Mouse (Mus musculus): ENCODE measurements around the gene Rnf126. TPM values are rescaled to one million over a fixed set of nuclear protein-coding genes. Genes with fewer than 3 reads are reported as not detected.
A peak's percentile ranks its signal among the peaks of the same experiment; 100 is the strongest.

Gene Rnf126
- polyA plus RNA-seq, 1 experiment from 2014 or later = 91.6 TPM

- ATAC-seq = 0 out of 2 replicates have a peak, but pooled peaks have one; percentile 13
- no peaks in the 10 kb centered on the region for H3K36me3 ChIP-seq
- no peak overlapping the region for H3K9ac ChIP-seq
- no peak overlapping the region for H3K27ac ChIP-seq
- H3K9me3 ChIP-seq = no peaks in the 10 kb centered on the region
- peaks cover 48% of the 10 kb centered on the region for H3K4me1 ChIP-seq (replicated peaks)
- H3K4me2 ChIP-seq (replicated peaks) = 0 out of 2 replicates have a peak overlapping the region, but pooled peaks have one; percentile 12
- 46% methylated on average over 11 of the region's 11 CpGs for WGBS
- H3K4me3 ChIP-seq (replicated peaks) = no peak overlapping the region
- H3K27me3 ChIP-seq (replicated peaks) = no peaks in the 10 kb centered on the region
Observed at GRCm38 (mm10) chr10:79802331-79802971, 35.7 kb upstream of the Rnf126 start.

DNA sequence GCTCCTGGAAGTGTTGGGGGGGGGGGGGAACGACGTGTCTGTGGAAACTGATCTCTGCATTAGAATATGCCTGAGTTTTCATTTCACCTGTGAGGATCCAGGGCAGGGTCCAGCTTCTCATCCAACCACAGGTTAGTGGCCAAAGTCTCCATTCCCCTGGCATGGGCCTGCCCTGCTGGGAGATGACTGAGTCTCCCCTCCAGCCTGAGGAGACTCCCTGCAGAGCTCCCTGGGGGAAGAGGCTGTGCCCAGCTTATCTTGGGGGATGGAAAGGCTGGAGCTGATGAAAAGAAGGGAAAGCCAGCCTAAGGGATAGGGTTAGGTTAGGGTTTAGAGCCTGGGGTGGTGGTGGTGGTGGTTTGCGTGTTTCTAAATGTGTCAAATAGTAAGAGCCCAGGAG lies 35.1 kb upstream of the Rnf126 start:
- Histone ChIP-seq H3K9ac (no peak overlapping the region), H3K4me3 (replicated peaks) (no peak overlapping the region), H3K27ac (no peak overlapping the region), H3K36me3 (no peaks in the 10 kb centered on the region), H3K4me2 (replicated peaks) (no peak overlapping the region), H3K4me1 (replicated peaks) (peaks cover 50% of the 10 kb centered on the region), H3K9me3 (no peaks in the 10 kb centered on the region), H3K27me3 (replicated peaks) (no peaks in the 10 kb centered on the region)
- ATAC-seq = no peak
- 55% methylated on average over 3 of the region's 3 CpGs for WGBS

GRCm38 (mm10) chr10:79800508-79800907 lies 33.8 kb upstream of the Rnf126 start:
- Histone ChIP-seq H3K27ac (no peak overlapping the region), H3K9ac (no peak overlapping the region), H3K36me3 (no peaks in the 10 kb centered on the region), H3K4me2 (replicated peaks) (no peak overlapping the region), H3K4me3 (replicated peaks) (no peak overlapping the region), H3K9me3 (no peaks in the 10 kb centered on the region), H3K4me1 (replicated peaks) (peaks cover 36% of the 10 kb centered on the region), H3K27me3 (replicated peaks) (no peaks in the 10 kb centered on the region)
- no peak for ATAC-seq
- 79% methylated on average over 11 of the region's 11 CpGs for WGBS

DNA sequence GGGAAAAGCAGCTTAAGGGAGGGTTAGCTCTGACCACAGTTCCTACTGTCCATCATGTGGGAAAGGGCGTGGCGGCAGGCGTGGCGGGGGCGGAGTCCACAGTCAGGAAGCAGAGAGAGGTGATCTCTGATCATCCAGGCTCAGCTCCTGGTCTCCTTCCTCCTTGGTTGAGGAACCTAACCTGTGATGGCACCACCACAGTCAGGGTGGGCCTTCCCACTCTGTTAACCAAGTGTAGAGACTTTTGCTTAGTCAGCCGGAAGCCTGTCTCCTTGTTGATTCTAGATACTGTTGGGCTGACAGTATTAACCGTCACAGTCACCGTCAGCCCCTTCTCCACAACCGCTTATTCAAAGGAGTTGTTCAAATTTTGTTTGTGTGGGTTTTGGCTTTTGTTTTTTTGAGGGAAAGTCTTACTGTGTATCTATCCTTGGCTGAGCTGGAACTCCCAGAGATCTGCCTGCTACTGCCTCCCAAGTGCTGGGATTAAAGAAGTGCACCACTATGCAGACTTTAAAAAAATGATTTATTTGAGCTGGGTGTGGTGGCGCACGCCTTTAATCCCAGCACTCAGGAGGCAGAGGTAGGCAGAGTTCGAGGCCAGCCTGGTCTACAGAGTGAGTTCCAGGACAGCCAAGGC lies 31.7 kb upstream of the Rnf126 start:
- H3K9ac ChIP-seq = no peak overlapping the region
- H3K27ac ChIP-seq = no peak overlapping the region
- no peaks in the 10 kb centered on the region for H3K36me3 ChIP-seq
- no peaks in the 10 kb centered on the region for H3K27me3 ChIP-seq (replicated peaks)
- 87% methylated on average over 12 of the region's 12 CpGs for WGBS
- 0 out of 2 replicates have a peak, but pooled peaks have one; percentile 7 for ATAC-seq
- H3K9me3 ChIP-seq = no peaks in the 10 kb centered on the region
- H3K4me3 ChIP-seq (replicated peaks) = no peak overlapping the region
- H3K4me2 ChIP-seq (replicated peaks) = no peak overlapping the region
- H3K4me1 ChIP-seq (replicated peaks) = peaks cover 37% of the 10 kb centered on the region

DNA sequence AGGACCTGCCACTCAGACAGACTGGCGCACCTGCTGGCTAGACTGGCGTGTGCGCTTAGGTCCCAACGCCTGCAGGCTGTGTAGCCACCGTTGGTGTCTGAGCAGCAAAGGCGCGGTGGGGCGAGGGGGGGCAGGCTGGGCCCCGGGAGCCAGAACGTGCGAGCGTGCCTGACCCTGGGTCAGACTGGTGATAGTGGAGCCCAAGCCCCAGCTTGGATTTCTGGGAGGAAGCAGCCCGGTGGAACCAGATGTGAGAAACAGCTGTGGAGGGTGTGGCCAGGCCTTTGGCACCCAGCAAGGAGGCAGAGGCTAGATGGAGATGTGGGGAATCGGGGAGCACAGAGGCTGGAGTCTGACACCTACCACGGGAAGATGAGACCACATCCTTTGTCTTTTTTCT lies 30.6 kb upstream of the Rnf126 start:
- Histone ChIP-seq H3K9me3 (no peaks in the 10 kb centered on the region), H3K27ac (no peak overlapping the region), H3K27me3 (replicated peaks) (no peaks in the 10 kb centered on the region), H3K4me2 (replicated peaks) (no peak overlapping the region), H3K4me3 (replicated peaks) (no peak overlapping the region), H3K4me1 (replicated peaks) (peaks cover 30% of the 10 kb centered on the region), H3K9ac (no peak overlapping the region), H3K36me3 (no peaks in the 10 kb centered on the region)
- ATAC-seq = no peak
- WGBS = 44% methylated on average over 15 of the region's 15 CpGs

DNA sequence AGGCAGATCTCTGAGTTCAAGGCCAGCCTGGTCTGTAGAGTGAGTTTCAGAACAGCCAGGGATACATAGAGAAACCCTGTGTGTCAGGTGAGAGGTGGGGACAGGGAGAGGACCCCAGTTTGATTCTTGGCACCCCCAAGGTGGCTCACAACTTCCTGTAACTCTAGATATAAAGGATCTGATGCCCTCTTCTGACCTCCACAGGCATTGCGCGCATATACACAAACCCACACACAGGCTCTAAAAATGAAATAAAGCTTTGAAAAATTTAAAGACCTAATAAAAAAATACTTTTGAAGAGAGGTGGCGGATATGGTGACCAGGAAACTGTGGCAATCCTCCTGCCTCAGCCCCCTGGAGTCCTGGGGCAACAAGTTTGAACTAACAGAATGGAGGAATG lies 29.2 kb upstream of the Rnf126 start:
- Histone ChIP-seq H3K36me3 (no peaks in the 10 kb centered on the region), H3K4me1 (replicated peaks) (peaks cover 24% of the 10 kb centered on the region), H3K4me3 (replicated peaks) (no peak overlapping the region), H3K9ac (no peak overlapping the region), H3K27me3 (replicated peaks) (no peaks in the 10 kb centered on the region), H3K9me3 (no peaks in the 10 kb centered on the region), H3K4me2 (replicated peaks) (no peak overlapping the region), H3K27ac (no peak overlapping the region)
- no peak for ATAC-seq
- WGBS = 98% methylated on average over 3 of the region's 3 CpGs

GRCm38 (mm10) chr10:79794491-79794931 lies 27.8 kb upstream of the Rnf126 start:
- Histone ChIP-seq H3K4me1 (replicated peaks) (peaks cover 24% of the 10 kb centered on the region), H3K36me3 (no peaks in the 10 kb centered on the region), H3K27me3 (replicated peaks) (no peaks in the 10 kb centered on the region), H3K4me2 (replicated peaks) (peak overlapping the region; percentile 86), H3K4me3 (replicated peaks) (peak overlapping the region; percentile 66), H3K9me3 (no peaks in the 10 kb centered on the region), H3K9ac (peak overlapping the region; percentile 68), H3K27ac (peak overlapping the region; percentile 63)
- ATAC-seq = peak; percentile 36; the same call in 1 of the 2 replicates
- 16% methylated on average over 10 of the region's 10 CpGs for WGBS

- Histone ChIP-seq H3K9ac (peak overlapping the region; percentile 68), H3K27ac (peak overlapping the region; percentile 63), H3K4me2 (replicated peaks) (peak overlapping the region; percentile 86), H3K9me3 (no peaks in the 10 kb centered on the region), H3K27me3 (replicated peaks) (no peaks in the 10 kb centered on the region), H3K36me3 (no peaks in the 10 kb centered on the region), H3K4me1 (replicated peaks) (peaks cover 24% of the 10 kb centered on the region), H3K4me3 (replicated peaks) (peak overlapping the region; percentile 66)
- 3% methylated on average over 38 of the region's 38 CpGs for WGBS
- ATAC-seq = peak; percentile 15; the same call in 1 of the 2 replicates
Observed at GRCm38 (mm10) chr10:79793738-79794490, 27.2 kb upstream of the Rnf126 start.

DNA sequence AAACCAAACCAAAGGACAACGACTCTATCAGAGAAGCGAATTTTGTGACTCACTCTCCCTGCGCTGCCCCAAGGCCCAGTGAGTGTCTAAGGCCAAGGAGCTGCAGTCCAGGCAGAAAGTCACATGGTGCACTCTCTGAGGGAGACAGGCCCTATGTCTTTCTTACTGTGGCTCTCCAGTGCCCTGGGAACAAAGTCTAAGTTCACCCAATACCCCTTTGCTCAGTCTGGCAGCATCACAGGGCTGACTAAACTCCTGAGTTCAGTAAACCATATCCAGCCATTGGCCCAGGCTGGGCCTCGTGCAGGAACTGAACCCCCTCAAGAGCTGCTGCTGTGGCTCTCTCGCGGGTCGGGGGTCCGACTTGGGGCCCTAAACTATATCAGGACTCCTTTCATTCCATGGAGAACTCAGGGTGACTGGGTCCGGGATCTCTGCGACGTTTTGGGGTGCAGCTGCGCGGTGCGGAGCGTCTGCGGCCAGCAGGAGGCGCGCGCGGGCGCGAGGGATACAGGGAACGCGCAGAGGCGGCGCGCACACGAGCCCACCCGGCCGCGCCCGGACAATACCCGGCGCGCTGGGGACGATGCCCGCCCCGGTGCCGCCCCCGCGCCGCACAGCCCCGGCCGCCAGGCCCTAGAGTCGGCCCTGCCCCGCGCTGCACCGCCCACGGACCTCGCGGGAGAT lies 26.4 kb upstream of the Rnf126 start, which contains the start of gene Palm:
Gene Palm, plus strand, starts transcription at position 522 of the 687 bp plus-strand sequence.
- Histone ChIP-seq H3K4me2 (replicated peaks) (peak within 1 kb of the TSS; percentile 86), H3K27me3 (replicated peaks) (no peaks in the 10 kb centered on the region), H3K36me3 (no peaks in the 10 kb centered on the region), H3K4me3 (replicated peaks) (peak within 1 kb of the TSS; percentile 66), H3K27ac (peak within 1 kb of the TSS; percentile 63), H3K9ac (peak within 1 kb of the TSS; percentile 68), H3K9me3 (no peaks in the 10 kb centered on the region), H3K4me1 (replicated peaks) (peaks cover 24% of the 10 kb centered on the region)
- 5% methylated on average over 51 of the region's 51 CpGs for WGBS
- peak; percentile 72 for ATAC-seq

DNA sequence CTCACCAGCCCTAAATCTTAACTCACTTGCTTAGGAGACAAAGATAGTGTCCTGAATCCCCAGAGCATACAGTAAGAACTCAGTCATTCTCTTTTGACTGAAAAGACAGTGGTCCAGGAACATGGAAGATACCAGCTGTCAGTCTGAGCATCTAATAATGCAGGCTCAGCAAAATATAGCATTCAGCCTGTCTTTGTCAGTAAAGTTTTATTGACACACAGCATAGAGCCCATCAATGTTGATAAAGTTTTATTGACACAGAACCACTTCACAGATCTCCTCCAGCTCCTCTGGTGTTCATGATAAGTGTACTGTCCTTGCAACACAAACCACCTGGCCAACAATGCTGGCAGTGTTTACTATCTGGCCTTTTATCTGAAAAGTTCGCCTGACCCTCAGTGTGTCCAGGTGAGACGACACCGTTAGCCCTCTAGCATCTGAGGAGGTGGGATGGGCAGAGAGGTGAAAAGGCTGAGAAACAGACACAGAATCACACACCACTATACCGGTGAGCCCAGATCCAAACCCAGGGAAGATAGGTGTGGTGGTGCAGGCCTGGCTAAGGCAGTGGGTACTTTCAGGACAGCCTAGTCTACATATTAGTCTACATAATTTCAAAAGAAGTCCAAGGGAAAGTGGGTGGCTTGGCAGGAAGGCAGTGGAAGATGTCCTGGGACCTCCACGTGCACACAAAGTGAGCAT lies 25.7 kb upstream of the Rnf126 start:
- no peak for ATAC-seq
- no peaks in the 10 kb centered on the region for H3K9me3 ChIP-seq
- WGBS = 73% methylated on average over 5 of the region's 5 CpGs
- no peak overlapping the region for H3K27ac ChIP-seq
- H3K36me3 ChIP-seq = no peaks in the 10 kb centered on the region
- H3K4me3 ChIP-seq (replicated peaks) = no peak overlapping the region
- no peaks in the 10 kb centered on the region for H3K27me3 ChIP-seq (replicated peaks)
- no peak overlapping the region for H3K4me2 ChIP-seq (replicated peaks)
- peaks cover 22% of the 10 kb centered on the region for H3K4me1 ChIP-seq (replicated peaks)
- no peak overlapping the region for H3K9ac ChIP-seq

DNA sequence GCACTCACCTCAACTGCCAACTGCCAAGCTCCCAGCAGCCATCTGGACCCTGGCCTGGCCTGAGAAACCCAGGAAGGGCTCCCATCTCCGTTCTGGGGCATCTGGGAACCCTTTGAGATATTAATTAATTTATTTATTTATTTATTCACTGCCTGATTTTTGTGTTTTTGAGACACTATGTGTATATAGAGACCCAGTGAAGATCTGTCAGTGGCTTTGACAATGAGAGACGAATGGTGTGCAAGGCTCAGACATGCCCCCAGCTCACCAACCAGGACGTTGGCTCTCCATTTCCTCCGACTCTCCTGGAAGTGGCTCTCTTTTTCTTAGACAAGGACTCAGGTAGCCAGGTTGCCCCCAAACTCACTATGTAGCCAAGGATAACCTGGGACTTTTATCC lies 24.1 kb upstream of the Rnf126 start, which contains the start of gene Prss57:
Gene Prss57, minus strand, starts transcription at position 101 of the 400 bp plus-strand sequence.
- no peaks in the 10 kb centered on the region for H3K27me3 ChIP-seq (replicated peaks)
- no peak within 1 kb of the TSS for H3K9ac ChIP-seq
- no peak within 1 kb of the TSS for H3K4me2 ChIP-seq (replicated peaks)
- H3K27ac ChIP-seq = no peak within 1 kb of the TSS
- peaks cover 16% of the 10 kb centered on the region for H3K4me1 ChIP-seq (replicated peaks)
- no peaks in the 10 kb centered on the region for H3K36me3 ChIP-seq
- no peaks in the 10 kb centered on the region for H3K9me3 ChIP-seq
- no peak for ATAC-seq
- WGBS = 86% methylated on average over 4 of the region's 4 CpGs
- H3K4me3 ChIP-seq (replicated peaks) = no peak within 1 kb of the TSS

Measured in intestine, embryonic 15.5 days (tissue).